Mouse (Mus musculus): ENCODE measurements around the gene Ebf1. TPM values are rescaled to one million over a fixed set of nuclear protein-coding genes. Genes with fewer than 3 reads are reported as not detected.
"Not testable (repeated sequence)": the region's sequence is repeated elsewhere in the genome, so short reads cannot be mapped to it uniquely, and the experiment has no call there.

The Ebf1 gene
- polyA plus RNA-seq (2012; ENCODE audit: insufficient read depth, insufficient read length, missing spikeins): 35.3 and 38.8 TPM in 2 replicates

GRCm38 (mm10) chr11:44616788-44617712 lies at the start of gene Ebf1:
TSS of gene Ebf1 (plus strand) at chr11:44617317.
- H3K4me3 ChIP-seq (ENCODE audit: insufficient read depth, low read depth, low read length): peak within 1 kb of the TSS; percentile 100
- peak within 1 kb of the TSS; percentile 99 for H3K27ac ChIP-seq (replicated peaks; ENCODE audit: low read depth, low read length)
- peaks cover 7% of the 10 kb centered on the region for H3K4me1 ChIP-seq (ENCODE audit: control insufficient read depth, insufficient read depth, insufficient read length, low read length)

- not testable (repeated sequence) for H3K27ac ChIP-seq (replicated peaks; ENCODE audit: low read depth, low read length); H3K4me1 ChIP-seq (ENCODE audit: control insufficient read depth, insufficient read depth, insufficient read length, low read length); H3K4me3 ChIP-seq (ENCODE audit: insufficient read depth, low read depth, low read length)
Observed at GRCm38 (mm10) chr11:44570336-44570735, 46.8 kb upstream of the Ebf1 start.

- Histone ChIP-seq H3K4me3 (ENCODE audit: insufficient read depth, low read depth, low read length) (no peak overlapping the region), H3K27ac (replicated peaks; ENCODE audit: low read depth, low read length) (no peak overlapping the region), H3K4me1 (ENCODE audit: control insufficient read depth, insufficient read depth, insufficient read length, low read length) (no peaks in the 10 kb centered on the region)
Observed at GRCm38 (mm10) chr11:44572781-44573180, 44.3 kb upstream of the Ebf1 start.

GRCm38 (mm10) chr11:44573396-44573795 lies 43.7 kb upstream of the Ebf1 start:
- no peak overlapping the region for H3K4me3 ChIP-seq (ENCODE audit: insufficient read depth, low read depth, low read length)
- no peaks in the 10 kb centered on the region for H3K4me1 ChIP-seq (ENCODE audit: control insufficient read depth, insufficient read depth, insufficient read length, low read length)
- no peak overlapping the region for H3K27ac ChIP-seq (replicated peaks; ENCODE audit: low read depth, low read length)

- Histone ChIP-seq H3K4me1 (ENCODE audit: control insufficient read depth, insufficient read depth, insufficient read length, low read length) (no peaks in the 10 kb centered on the region), H3K27ac (replicated peaks; ENCODE audit: low read depth, low read length) (no peak overlapping the region), H3K4me3 (ENCODE audit: insufficient read depth, low read depth, low read length) (no peak overlapping the region)
Observed at GRCm38 (mm10) chr11:44574391-44574790, 42.7 kb upstream of the Ebf1 start.

- H3K4me3 ChIP-seq (ENCODE audit: insufficient read depth, low read depth, low read length): no peak overlapping the region
- no peak overlapping the region for H3K27ac ChIP-seq (replicated peaks; ENCODE audit: low read depth, low read length)
- no peaks in the 10 kb centered on the region for H3K4me1 ChIP-seq (ENCODE audit: control insufficient read depth, insufficient read depth, insufficient read length, low read length)
Observed at GRCm38 (mm10) chr11:44574820-44575219, 42.3 kb upstream of the Ebf1 start.

- Histone ChIP-seq H3K4me1 (ENCODE audit: control insufficient read depth, insufficient read depth, insufficient read length, low read length) (no peaks in the 10 kb centered on the region), H3K27ac (replicated peaks; ENCODE audit: low read depth, low read length) (no peak overlapping the region), H3K4me3 (ENCODE audit: insufficient read depth, low read depth, low read length) (no peak overlapping the region)
Observed at GRCm38 (mm10) chr11:44577911-44578310, 39.2 kb upstream of the Ebf1 start.

GRCm38 (mm10) chr11:44581277-44581683 lies 35.8 kb upstream of the Ebf1 start:
- Histone ChIP-seq H3K4me3 (ENCODE audit: insufficient read depth, low read depth, low read length) (peak overlapping the region; percentile 21; the same call in 1 of the 2 replicates), H3K27ac (replicated peaks; ENCODE audit: low read depth, low read length) (no peak overlapping the region), H3K4me1 (ENCODE audit: control insufficient read depth, insufficient read depth, insufficient read length, low read length) (no peaks in the 10 kb centered on the region)

- Histone ChIP-seq H3K4me1 (ENCODE audit: control insufficient read depth, insufficient read depth, insufficient read length, low read length) (no peaks in the 10 kb centered on the region), H3K27ac (replicated peaks; ENCODE audit: low read depth, low read length) (no peak overlapping the region), H3K4me3 (ENCODE audit: insufficient read depth, low read depth, low read length) (no peak overlapping the region)
Observed at GRCm38 (mm10) chr11:44586047-44586696, 30.9 kb upstream of the Ebf1 start.

- Histone ChIP-seq H3K27ac (replicated peaks; ENCODE audit: low read depth, low read length) (no peak overlapping the region), H3K4me3 (ENCODE audit: insufficient read depth, low read depth, low read length) (no peak overlapping the region), H3K4me1 (ENCODE audit: control insufficient read depth, insufficient read depth, insufficient read length, low read length) (no peaks in the 10 kb centered on the region)
Observed at GRCm38 (mm10) chr11:44593016-44593415, 24.1 kb upstream of the Ebf1 start.

- Histone ChIP-seq H3K4me1 (ENCODE audit: control insufficient read depth, insufficient read depth, insufficient read length, low read length) (no peaks in the 10 kb centered on the region), H3K4me3 (ENCODE audit: insufficient read depth, low read depth, low read length) (no peak overlapping the region), H3K27ac (replicated peaks; ENCODE audit: low read depth, low read length) (0 out of 2 replicates have a peak overlapping the region, but pooled peaks have one; percentile 37)
Observed at GRCm38 (mm10) chr11:44594768-44595167, 22.3 kb upstream of the Ebf1 start.

- no peak overlapping the region for H3K4me3 ChIP-seq (ENCODE audit: insufficient read depth, low read depth, low read length)
- no peak overlapping the region for H3K27ac ChIP-seq (replicated peaks; ENCODE audit: low read depth, low read length)
- no peaks in the 10 kb centered on the region; the same call in 1 of the 2 replicates for H3K4me1 ChIP-seq (ENCODE audit: control insufficient read depth, insufficient read depth, insufficient read length, low read length)
Observed at GRCm38 (mm10) chr11:44606881-44607280, 10.2 kb upstream of the Ebf1 start.

- Histone ChIP-seq H3K4me1 (ENCODE audit: control insufficient read depth, insufficient read depth, insufficient read length, low read length) (peaks cover 4% of the 10 kb centered on the region), H3K4me3 (ENCODE audit: insufficient read depth, low read depth, low read length) (no peak overlapping the region), H3K27ac (replicated peaks; ENCODE audit: low read depth, low read length) (no peak overlapping the region)
Observed at GRCm38 (mm10) chr11:44608646-44609045, 8.5 kb upstream of the Ebf1 start.

- no peak overlapping the region for H3K27ac ChIP-seq (replicated peaks; ENCODE audit: low read depth, low read length)
- H3K4me1 ChIP-seq (ENCODE audit: control insufficient read depth, insufficient read depth, insufficient read length, low read length): peaks cover 6% of the 10 kb centered on the region
- H3K4me3 ChIP-seq (ENCODE audit: insufficient read depth, low read depth, low read length): peak overlapping the region; percentile 59
Observed at GRCm38 (mm10) chr11:44610971-44611781, 5.9 kb upstream of the Ebf1 start.

GRCm38 (mm10) chr11:44612156-44612555 lies 5.0 kb upstream of the Ebf1 start:
- Histone ChIP-seq H3K4me3 (ENCODE audit: insufficient read depth, low read depth, low read length) (peak overlapping the region; percentile 55), H3K4me1 (ENCODE audit: control insufficient read depth, insufficient read depth, insufficient read length, low read length) (peaks cover 7% of the 10 kb centered on the region), H3K27ac (replicated peaks; ENCODE audit: low read depth, low read length) (peak overlapping the region; percentile 70)

All from brown adipose tissue, adult 24 weeks (tissue).